Mouse (Mus musculus) erythroblast, embryonic 14.5 days (primary cell): Measurements from ENCODE around the gene Tekt4.

Experiments
- GATA1 ChIP-seq: IDR thresholded peaks from 2 replicates; pipeline ENCODE4 v1.6.1; 2012; ENCODE audit warnings: low read length, inconsistent platforms, mixed read lengths
- TAL1 ChIP-seq: IDR thresholded peaks from 3 replicates; pipeline ENCODE4 v1.6.1; 2012; ENCODE audit warnings: low read length, inconsistent platforms, mixed read lengths

DNA sequence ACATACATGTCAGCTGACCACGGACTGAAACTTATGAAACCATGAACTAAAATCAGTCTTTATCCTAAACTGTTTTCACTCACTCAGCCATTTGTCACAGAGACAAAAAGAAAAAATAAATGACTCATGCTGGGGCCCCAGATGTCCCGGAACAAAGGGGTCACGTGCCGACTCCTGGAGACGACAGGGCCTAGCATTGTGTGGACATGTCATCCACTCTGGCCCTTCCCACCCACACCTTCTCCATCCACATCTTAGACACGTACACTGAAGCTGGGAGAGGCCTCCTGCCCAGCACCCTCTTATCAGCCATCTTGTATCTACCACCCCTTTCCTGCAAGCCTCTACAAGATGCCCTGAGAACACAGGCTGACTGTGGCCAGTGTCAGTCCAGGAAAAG lies 36.4 kb upstream of the Tekt4 start:
- TF ChIP-seq GATA1 (no peak), TAL1 (no peak)
